Mouse (Mus musculus) brain, embryonic 14.5 days (tissue): Measurements from ENCODE around the gene Gm49369.

Experiments
- CTCF ChIP-seq: fragments of 200-500 bp; IDR thresholded peaks from 2 replicates; pipeline ENCODE4 v1.5.1; 2012; ENCODE audit warnings: inconsistent platforms, mild to moderate bottlenecking, moderate library complexity, borderline replicate concordance; ENCODE audit not compliant: insufficient read depth, insufficient read length; ENCODE audit errors: extremely low read depth
- POLR2A ChIP-seq: fragments of 200-500 bp; IDR thresholded peaks from 2 replicates; pipeline ENCODE4 v1.6.1; 2012; ENCODE audit warnings: mild to moderate bottlenecking, inconsistent platforms, borderline replicate concordance; ENCODE audit not compliant: poor library complexity, insufficient read depth, insufficient read length, severe bottlenecking; ENCODE audit errors: extremely low read depth

GRCm38 (mm10) chr7:142370937-142371336, 11.5 kb downstream of the Gm49369 start:
- no peak for TF ChIP-seq CTCF
- no peak for TF ChIP-seq POLR2A
